Mouse (Mus musculus) urinary bladder, postnatal 0 days (tissue): ENCODE data around the gene Gm9040. TPM values are rescaled to one million over a fixed set of nuclear protein-coding genes. Genes with fewer than 3 reads are reported as not detected.

Experiments
- polyA plus RNA-seq: library from polyadenylated mRNA; unstranded; fragments of >200 nt; fragmentation: Nextera tagmentation; extraction: Ambion mirVana; gene quantifications from 2 replicates; pipeline ENCODE4 v1.2.1, GENCODE M21; 2015

The Gm9040 gene
- polyA plus RNA-seq: not detected in 2 replicates

GRCm38 (mm10) chr10:118326869-118327268 is at the start of gene Gm9040:
Gene Gm9040 (minus strand): TSS chr10:118326969.

GRCm38 (mm10) chr10:118354005-118354404 is 27.2 kb upstream of the Gm9040 start, which contains the start of gene Gm9049:
Gene Gm9049 (minus strand): TSS chr10:118354105.

GRCm38 (mm10) chr10:118348579-118348978 is 21.8 kb upstream of the Gm9040 start, which contains the start of gene Gm9048:
Gene Gm9048 (minus strand): TSS chr10:118348679.

DNA sequence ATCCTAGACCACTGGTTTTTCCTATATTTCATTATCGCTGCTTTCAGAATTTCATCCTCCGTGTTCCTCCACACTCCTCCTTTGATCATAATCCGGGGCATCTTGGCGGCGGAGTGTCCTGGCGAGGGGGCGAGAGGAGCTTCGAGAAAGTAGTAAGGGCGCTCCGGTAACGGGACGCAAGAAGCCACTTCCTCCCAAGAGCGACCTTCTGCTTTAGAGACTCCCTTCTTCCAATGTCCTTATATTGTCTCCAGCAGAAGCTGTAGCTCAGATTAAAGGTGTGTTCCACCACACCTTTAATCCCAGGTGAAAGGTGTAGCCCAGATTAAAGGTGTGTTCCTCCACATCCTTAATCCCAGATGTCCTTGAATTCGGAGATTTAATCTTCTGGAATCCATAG is 16.4 kb upstream of the Gm9040 start, which contains the start of gene Gm9046:
TSS of gene Gm9046 (minus strand) at position 101 of the 400 bp plus-strand sequence.

DNA sequence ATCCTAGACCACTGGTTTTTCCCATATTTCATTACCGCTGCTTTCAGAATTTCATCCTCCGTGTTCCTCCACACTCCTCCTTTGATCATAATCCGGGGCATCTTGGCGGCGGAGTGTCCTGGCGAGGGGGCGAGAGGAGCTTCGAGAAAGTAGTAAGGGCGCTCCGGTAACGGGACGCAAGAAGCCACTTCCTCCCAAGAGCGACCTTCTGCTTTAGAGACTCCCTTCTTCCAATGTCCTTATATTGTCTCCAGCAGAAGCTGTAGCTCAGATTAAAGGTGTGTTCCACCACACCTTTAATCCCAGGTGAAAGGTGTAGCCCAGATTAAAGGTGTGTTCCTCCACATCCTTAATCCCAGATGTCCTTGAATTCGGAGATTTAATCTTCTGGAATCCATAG is 11.0 kb upstream of the Gm9040 start, which contains the start of gene Gm9045:
TSS of gene Gm9045 (minus strand) at position 101 of the 400 bp plus-strand sequence.

GRCm38 (mm10) chr10:118332308-118332707 is 5.5 kb upstream of the Gm9040 start, which contains the start of gene Gm9044:
Gene Gm9044 (minus strand): TSS chr10:118332408.

DNA sequence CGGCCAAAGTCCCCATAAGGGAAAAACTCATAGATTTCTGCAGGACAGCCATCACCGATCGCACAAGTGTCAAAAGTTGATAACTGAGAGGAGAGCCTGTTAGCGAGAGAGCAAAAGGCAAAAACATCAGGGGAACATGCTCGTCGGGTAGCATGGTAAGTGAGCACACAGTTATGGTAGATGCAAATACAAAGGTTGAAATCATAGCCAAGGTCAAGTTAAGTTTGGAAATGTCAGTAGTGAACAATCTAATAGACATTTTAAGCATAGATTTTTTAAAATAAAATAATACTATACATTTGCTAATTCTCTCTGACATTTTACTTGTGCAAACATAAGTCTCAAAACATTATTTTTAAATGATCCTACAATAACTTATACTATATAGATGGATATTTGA is 31.8 kb downstream of the Gm9040 start, which contains the start of gene Iltifb:
TSS of gene Iltifb (minus strand) at position 101 of the 400 bp plus-strand sequence.

Other genes starting within 250 kb of the Gm9040 start
- 5.5 and 7.5 TPM in 2 replicates for gene Mdm1, start 185.2 kb downstream of the Gm9040 start, polyA plus RNA-seq
- gene Il22, start 122.0 kb downstream of the Gm9040 start, polyA plus RNA-seq: not detected in 2 replicates
- gene Gm32717, start 86.2 kb downstream of the Gm9040 start, polyA plus RNA-seq: not detected in 2 replicates
- gene Gm32802, start 68.3 kb downstream of the Gm9040 start, polyA plus RNA-seq: not detected in 2 replicates
- gene Iltifb, start 31.9 kb downstream of the Gm9040 start, polyA plus RNA-seq: not detected in 2 replicates
- gene Gm9044, start 5.4 kb upstream of the Gm9040 start, polyA plus RNA-seq: not detected in 2 replicates
- gene Gm9045, start 10.9 kb upstream of the Gm9040 start, polyA plus RNA-seq: 0.06 and 0.11 TPM in 2 replicates
- not detected in 2 replicates for gene Gm9046, start 16.3 kb upstream of the Gm9040 start, polyA plus RNA-seq
- gene Gm9048, start 21.7 kb upstream of the Gm9040 start, polyA plus RNA-seq: 0.06 TPM in 1 of 2 replicates, not detected in the other
- 0.06 and 0.11 TPM in 2 replicates for gene Gm9049, start 27.1 kb upstream of the Gm9040 start, polyA plus RNA-seq
- not detected in 2 replicates for gene Ifng, start 114.1 kb upstream of the Gm9040 start, polyA plus RNA-seq